Mouse (Mus musculus): ENCODE data around the gene Rab11fip5.

Gene Rab11fip5

DNA sequence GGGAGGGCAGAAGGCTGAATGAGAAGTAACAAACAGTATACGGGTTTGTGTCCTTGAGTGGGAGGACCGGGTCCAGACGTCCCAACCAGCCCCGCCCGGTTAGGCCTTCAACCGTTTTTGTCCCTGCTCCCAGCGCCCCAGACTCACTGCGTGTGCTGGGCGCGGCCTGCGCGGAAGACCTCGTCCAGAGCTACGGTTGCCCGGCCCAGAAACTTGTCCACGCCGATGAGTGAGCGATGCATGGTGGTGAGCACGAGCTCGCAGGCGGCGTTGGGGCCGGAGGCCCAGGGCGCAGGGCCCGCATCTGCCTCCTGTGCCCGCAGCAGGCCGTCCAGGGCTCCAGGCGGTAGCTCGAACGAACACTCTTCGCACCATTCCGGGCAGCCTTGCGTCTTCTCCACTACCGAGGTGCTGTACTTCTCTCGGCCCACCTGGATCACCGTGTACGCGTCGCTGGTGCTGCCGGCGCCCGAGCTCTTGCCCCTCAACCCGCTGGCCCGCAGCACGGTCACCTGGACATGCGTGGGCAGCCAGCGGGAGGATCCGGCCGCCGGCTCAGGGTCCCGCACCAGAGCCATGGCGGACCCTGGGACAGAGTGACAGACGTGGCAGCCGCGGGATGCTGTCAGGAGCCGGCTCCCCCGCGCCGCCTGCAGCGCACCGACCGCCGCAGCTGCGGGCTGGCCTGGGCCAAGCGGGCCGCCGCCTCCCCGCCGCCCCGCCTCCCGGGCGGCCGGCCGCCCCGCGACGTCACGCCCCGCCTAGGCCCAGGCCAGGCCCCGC is at the start of gene Rab11fip5:
TSS of gene Rab11fip5 (minus strand) at position 684 of the 783 bp plus-strand sequence.
- peak; percentile 26 for DNase-seq (ENCODE audit: low read depth, low spot score)

DNA sequence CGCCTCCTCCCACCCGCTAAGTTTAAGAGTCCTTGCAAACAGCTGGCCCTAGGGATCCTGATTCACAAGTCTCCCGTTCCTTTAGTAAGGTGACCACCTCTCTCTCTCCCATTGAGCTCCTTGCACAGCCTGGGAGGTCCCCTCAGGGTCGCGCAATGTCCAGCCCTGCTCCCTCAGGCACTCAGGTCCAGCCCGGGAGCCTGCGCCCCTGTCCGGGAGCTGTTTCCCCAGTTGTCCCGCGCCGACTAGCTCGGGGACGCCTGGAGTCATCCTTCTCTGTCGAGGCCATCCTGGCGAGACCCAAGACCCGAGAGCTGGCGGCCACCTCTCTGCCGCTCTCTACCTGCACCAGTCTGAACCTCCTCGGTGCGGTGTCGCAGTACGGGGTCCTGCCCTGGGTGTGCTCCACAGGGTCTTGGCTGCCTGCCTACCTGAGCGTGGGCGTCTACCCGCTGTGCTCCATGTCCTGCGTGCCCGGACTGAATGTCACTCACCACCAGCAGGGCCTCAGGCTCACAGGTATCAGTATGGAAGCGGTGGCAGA is 49.5 kb upstream of the Rab11fip5 start, which contains the start of gene Noto:
TSS of gene Noto (plus strand) at position 51 of the 544 bp plus-strand sequence.
- DNase-seq (ENCODE audit: low read depth, low spot score) = no peak

DNA sequence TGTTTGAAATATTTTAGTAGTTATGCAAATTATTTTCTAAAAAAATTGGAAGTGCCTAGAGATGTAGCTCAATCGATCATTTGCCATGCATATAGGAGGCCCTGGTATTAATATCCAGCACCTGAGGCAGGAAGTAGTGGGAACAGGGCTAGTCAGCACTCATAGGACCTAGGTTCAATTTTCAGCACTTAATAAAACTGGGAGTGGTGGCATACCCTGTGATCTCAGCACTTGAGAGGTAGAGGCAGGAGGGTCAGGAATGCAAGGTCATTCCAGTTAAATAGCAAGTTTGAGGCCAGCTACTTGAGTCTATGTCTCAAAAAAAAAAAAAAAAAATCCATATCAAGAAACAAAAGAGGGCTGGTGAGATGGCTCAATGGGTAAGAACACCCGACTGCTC is 44.7 kb upstream of the Rab11fip5 start:
- DNase-seq (ENCODE audit: low read depth, low spot score) = no peak

DNA sequence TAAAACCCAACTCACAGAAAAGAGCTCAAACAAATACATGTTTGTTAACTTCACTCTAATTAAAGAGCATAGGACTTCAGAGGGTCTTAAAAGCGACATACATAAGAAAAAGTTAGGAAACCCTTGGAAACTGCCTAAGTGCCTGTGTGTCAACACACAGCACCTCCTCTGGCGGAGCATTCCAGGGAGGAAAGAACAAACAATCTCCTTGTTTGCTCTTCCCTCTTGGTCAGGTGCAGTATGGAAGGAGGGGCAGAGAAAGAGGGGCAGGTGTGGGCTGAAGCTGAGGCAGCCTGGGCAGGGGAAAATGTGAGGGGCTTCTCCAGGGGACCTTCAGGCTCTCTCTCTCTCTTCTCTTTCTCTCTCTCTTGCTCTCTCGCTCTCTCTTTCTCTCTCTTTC is 41.4 kb upstream of the Rab11fip5 start:
- no peak for DNase-seq (ENCODE audit: low read depth, low spot score)

DNA sequence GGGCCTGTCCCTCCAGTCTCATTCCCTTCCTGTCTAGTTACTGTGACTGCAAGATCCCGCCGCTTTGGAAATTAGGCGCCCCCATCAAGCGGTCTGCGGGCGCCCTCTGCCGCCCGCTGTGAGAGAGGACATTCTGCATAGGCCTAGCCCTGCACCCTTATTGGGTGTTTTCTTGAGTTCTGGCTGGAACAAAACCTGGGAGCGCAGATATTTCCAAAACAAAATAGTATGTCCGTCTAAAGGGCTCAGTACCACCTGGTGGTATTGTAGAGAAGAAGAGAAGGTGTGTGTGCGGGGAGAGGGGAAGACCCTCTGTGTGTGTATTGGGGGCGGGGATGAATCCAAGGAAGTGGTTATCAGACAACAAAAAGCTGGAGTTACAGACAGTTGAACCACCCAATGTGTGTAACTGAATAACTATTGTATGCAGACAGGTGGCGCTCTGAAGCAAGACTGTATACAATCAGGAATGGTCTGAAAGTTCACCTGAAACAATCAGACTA is 36.4 kb upstream of the Rab11fip5 start:
- DNase-seq (ENCODE audit: low read depth, low spot score) = peak; percentile 82

DNA sequence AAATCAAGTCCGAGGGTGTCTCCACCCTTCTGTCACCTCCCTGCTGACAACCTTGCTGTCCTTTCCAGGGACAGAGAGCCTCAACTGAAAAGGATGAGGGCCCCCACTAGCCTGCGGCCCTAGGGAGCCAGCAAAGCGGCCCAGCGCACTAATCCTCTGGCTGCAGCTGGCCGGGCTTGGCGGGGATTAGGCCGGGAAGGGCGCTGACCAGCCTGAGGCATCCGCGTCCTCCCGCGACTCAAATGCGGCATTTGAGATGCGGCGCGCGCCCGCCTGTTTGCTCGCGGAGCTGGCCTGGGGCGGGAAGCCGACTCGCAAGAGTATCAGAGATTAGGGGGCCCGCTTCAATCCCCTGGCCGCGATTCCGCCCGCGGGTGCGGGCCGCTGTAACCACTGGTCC is 34.6 kb upstream of the Rab11fip5 start:
- DNase-seq (ENCODE audit: low read depth, low spot score) = no peak

DNA sequence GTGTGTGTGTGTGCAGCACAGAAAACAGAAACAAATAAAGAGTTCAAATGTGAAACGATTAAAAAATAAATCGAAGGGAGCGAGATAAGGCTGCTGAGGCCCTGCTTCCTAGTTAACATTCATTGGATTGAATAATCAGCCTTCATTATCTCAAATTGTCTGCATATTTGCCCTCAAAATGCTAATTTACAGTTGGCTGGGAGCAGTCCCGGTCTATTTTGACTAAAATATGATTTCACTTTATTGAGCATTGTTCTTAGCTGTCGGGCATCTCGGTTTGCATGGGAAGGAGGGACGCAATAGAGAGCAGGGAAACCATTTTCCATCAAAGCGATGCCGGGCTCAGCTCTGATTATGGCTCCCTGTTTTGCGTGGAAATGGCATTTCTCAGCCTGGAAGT is 28.6 kb upstream of the Rab11fip5 start:
- no peak for DNase-seq (ENCODE audit: low read depth, low spot score)

DNA sequence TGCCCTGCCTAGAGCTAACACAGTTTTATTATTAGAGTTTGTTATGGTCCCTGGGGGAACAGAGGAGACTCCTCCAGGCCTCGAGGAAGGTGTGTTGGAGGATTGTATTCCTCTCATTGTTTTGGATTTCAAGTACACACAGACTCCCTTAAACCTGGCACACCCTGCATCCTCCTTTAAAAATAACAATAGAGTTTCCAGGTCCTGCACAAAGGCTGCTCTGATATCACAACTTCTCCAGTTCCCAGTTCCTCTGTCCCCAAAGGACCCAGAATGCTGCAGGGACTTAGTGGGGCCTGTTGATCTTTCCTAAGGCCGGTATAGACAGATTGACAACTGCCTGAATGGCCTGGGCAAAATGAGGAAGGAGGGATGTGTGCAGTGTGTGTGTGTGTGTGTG is 28.2 kb upstream of the Rab11fip5 start:
- DNase-seq (ENCODE audit: low read depth, low spot score) = no peak

DNA sequence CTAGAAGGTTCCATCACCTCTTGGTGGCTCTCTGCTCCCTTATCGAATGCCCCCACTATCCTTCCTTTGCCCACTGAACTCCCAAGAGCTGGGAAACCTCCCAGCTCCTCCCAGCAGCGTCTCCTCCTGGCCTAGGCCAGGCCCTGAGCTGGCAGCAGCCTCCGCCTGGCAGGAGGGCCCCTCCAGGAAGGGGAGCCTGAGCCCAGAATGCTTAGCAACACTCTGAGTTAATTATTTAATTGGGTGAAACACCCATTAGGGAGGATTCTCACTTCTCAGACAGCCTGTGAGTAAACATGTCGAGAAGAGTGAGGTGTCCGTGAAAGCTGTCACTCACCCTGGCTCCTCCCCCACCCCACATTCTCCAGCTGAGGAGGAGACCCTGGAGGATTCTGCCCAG is 25.3 kb upstream of the Rab11fip5 start:
- no peak for DNase-seq (ENCODE audit: low read depth, low spot score)

DNA sequence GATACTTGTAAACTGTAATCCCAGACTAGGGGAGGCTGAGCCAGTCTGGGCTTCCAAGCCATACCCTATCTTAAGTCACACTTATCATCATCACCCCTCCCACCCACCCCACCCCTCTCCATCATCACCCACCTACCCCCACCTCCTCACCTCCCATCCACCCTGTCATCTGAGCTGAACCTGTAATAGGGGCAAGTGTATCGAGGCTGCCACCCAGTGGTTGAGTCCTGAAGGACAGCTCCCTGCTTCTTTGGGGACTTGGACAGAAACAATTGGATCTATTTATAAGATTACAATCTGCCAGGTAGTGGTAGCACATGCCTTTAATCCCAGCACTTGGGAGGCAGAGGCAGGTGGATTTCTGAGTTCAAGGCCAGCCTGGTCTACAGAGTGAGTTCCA is 22.7 kb upstream of the Rab11fip5 start:
- DNase-seq (ENCODE audit: low read depth, low spot score) = no peak

DNA sequence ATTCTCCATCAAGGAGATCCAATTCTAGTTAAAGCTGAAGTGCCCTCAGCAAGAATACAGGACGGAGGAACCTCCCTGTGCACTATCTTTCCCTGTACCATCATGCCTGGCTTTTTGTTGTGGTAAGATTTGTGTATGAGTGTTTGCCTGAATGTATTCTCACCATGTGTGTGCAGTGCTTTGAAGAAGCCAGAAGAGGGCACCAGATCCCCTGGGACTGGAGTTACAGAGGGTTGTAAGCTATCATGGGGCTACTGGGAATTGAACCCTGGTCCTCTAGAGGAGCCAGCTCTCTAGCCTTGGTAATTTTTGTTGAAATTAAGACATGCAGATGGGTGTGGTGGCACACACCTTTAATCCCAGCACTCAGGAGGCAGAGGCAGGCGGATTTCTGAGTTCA is 20.9 kb upstream of the Rab11fip5 start:
- no peak for DNase-seq (ENCODE audit: low read depth, low spot score)

DNA sequence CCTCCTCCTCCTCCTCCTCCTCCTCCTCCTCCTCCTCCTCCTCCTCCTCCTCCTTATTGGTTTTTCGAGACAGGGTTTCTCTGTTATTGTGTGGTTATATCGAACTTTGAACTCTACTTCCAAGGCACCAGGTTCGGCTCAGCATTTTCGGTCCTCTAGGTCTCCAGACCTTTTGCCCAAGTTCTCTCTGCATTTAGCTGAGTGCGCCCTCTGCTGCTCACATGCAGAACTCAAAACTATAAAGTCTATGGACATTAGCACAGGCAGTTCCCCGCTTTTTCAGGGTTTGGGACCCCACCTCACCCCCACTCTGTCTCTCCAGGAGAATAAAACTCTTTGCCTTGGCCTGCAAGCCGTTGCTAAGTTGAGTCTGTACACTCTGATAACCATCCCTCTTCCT is 17.4 kb upstream of the Rab11fip5 start:
- DNase-seq (ENCODE audit: low read depth, low spot score) = peak; percentile 67

DNA sequence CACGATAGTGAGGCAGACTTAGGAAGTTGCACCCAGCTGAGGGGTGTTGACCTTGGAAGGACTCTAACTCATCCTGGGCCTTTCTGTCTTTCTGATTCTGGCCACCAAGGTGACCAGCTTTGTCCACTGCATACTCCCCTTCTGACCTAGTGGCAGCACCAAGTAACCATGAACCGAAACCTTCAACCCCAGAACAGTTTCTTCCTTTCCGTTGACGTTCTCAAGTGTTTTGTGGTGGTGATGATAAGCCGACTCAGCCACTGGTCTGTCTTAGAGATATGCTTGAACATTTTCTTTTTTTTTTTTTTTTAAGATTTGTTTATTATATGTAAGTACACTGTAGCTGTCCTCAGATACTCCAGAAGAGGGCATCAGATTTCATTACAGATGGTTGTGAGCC is 14.2 kb upstream of the Rab11fip5 start:
- no peak for DNase-seq (ENCODE audit: low read depth, low spot score)

DNA sequence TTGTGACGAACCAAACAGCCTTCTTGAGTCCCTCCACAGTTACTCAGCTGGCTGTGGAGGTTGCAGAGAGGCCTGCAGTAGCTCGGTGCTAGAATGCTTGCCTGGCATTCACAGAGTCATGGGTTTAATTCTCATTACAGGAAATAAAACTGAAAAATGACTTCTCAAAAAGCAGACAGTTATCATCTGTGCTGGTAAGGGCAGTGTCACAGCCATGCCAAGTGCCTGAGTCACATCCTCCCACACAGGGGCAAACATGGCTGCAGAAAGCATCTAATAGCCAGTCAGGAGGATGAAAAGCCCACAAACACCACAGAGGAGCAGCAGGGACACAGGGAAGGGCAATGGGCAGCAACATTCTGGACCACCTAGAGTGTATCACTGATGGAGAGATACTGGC is 8.4 kb upstream of the Rab11fip5 start:
- DNase-seq (ENCODE audit: low read depth, low spot score) = no peak

DNA sequence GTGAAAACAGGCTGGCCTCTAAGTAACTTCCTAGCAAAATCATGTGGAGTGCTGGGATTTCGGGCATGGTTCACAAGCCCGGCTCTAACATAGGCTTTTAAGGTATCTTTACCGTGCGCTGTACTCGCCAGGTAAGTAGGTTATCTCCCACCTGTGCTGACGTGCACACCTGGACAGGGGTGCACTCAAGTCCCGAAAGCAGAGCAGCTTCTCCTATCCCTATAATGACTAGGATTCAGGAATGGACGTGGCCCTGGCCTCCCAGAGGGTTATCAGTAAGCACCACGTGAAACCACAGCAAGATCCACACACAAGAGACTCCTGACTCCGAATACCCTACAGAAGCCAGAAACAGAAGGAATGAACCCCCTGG is 7.2 kb upstream of the Rab11fip5 start:
- DNase-seq (ENCODE audit: low read depth, low spot score) = no peak

DNA sequence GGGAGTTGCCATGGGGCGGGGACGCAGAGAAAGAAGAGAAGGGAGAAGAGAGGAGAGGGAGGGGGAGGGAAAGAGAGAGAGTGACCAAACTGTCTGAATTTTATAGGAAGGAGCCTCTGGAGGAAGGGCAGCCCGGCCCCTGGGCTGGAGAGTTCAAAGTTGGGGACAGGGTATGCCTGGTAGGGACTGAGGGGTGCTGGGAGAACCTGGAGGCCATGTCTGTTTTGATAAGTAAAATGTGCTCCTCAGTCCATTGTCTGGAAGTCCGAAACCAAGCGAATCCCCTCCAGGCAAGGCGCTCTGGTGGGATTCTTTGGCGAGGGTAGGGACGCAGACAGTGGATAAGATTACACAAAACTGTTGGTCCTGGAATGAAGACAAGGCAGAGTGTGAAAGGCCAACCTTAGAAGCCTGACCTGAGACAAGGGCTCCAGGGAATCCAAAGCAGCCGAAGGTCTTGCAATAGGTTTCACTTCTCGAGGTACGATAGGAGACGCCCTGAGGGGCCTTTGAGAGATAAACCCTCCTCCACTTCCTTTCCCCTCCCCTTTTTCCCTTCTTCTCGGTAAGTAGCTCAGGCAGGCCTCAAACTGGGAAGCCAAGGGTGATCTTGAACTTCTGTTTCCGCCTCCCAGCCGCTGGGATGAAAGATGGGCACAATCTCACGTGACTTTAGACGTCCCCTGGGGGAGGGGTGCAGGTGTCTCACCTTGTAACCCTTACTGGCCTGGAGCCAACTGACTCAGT is 6.6 kb upstream of the Rab11fip5 start:
- no peak for DNase-seq (ENCODE audit: low read depth, low spot score)

DNA sequence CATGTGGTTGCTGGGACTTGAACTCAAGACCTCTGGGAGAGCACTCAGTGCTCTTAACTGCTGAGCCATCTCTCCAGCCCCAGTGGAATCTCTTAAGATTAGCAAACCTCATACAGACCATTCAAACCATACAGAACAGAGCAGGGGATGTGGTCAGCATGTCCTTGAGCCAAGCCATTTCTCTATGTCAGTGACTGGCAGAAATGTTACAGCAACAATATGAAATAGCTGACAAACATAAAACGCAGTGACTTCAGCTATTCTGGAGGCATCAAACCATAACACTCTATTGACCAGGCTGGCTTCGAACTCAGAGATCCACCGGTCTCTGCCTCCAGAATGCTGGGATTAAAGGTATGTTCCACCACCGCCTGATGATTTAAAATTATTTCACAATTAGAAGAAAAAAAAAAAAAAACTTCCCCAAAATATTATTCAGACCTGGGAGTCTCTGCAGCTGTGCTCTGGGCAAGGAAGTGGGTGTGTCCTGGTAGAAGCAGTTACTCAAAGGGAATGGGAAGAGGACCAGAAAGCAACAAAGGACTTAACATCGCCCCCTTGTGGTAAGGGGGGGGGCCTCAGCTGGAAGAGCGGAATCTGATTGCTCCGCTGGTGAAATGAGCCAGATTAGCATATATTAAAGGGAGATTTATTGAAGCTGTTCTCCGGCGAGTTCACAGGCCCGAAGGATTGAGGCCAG is 5.9 kb upstream of the Rab11fip5 start:
- DNase-seq (ENCODE audit: low read depth, low spot score) = peak; percentile 86

DNA sequence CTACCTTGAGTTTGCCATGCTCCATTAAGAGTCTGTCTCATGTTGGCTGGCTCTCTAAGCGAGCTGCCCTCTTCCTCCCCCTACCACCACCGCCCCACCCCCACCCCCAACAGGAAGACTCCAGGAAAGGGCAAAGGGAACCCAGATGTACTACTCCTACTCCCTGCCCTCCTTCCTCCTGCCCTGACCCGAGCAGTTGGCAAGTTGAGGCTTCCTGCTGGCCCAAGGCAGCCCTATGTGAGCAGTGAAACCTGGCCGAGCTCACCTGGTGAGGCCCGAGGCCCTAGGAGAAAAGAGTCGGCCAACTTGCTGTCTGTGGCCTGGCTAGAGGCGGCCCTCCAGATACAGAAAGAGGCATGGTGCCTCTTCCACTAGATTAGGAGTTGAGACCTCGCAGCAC is 4.2 kb upstream of the Rab11fip5 start:
- DNase-seq (ENCODE audit: low read depth, low spot score) = no peak

DNA sequence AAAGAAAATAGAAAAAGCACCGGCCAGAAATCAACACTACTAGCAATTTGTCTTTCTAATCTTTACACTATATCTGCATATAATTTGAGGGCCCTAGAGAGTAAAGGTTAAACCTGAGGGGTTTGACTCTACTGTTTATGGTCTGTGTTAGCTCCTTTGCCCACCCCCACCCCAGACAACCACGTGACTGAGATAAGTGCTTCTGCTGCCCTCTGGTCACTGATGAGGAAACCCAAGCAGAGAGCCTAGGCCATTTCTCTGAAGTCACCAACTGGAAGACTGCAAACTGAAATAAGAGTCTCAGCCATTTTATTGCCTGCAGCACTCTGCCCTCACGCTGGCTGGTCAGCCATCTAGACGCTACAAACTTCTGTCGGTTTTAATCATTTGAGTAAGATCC is 3.4 kb upstream of the Rab11fip5 start:
- DNase-seq (ENCODE audit: low read depth, low spot score) = no peak

DNA sequence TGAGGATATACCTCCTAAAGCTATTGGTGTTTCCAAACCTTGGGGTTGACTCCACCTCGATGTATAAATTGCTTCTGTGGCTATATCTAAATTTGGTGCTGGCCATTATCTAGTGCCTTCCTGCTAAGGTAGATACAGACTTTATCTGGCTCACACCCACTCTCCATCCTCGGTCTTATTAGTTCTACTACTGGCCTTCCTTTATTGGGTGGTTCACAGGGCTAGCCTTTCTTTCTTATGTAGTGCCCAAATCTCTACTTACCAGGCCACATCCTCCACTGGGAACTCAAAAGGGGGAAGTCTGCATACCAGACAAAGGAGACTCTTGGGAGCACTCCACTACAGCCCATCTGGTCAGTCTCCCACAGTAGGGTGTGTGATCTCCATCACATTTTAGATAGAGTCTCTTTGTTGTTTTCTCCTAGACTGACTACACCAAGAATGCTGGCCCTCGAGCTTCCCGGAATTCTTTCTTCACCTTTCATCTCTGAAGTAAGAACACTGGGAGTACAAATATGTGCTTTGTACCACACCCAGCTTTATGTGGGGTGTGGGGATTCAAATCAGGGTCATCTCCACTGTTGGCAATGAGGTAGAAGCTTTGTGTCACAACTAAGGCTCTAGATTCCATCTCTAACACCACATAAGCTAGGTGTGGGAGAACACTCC is 2.8 kb upstream of the Rab11fip5 start:
- no peak for DNase-seq (ENCODE audit: low read depth, low spot score)

DNA sequence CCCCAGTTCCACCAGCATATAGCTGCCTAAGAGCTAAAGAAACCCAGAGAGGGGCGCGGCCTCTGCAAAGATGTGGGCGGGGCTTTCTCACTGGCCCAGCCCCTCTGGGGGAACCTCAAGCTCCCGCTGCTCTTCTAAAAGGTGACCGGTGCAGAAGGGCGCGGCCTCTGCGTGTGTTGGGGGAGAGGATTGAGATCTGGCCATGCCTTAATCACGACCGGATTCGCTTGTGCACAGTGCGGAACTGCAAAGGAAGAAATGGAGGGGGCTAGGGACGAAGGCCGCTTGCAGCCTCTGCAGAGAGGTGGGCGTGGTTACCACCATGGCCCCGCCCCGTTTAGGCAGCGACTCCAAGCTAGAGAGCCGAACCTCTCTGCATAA is 290 bp upstream of the Rab11fip5 start:
- DNase-seq (ENCODE audit: low read depth, low spot score) = peak; percentile 95

All from forelimb bud, embryonic 11.5 days (tissue).